Mouse (Mus musculus) urinary bladder, adult 18-20 months (tissue): Measurements from ENCODE around the gene Gm4792.
A peak's percentile ranks its signal among the peaks of the same experiment; 100 is the strongest.

Source experiments
- DNase-seq, 2 experiments: peaks; one replicate each; pipeline ENCODE4 v3.0.0; 2022; ENCODE audit warnings: low spot score in 2 of 2, mixed read lengths in 2 of 2

Gene Gm4792

GRCm38 (mm10) chr10:94304064-94304657 lies 5.7 kb upstream of the Gm4792 start:
- no peak for DNase-seq

GRCm38 (mm10) chr10:94299301-94299700 lies 798 bp upstream of the Gm4792 start:
- DNase-seq: no peak

- DNase-seq: no peak
Measured at GRCm38 (mm10) chr10:94295923-94296605, 2.4 kb downstream of the Gm4792 start.

GRCm38 (mm10) chr10:94294933-94295750 lies 3.4 kb downstream of the Gm4792 start:
- no peak for DNase-seq

GRCm38 (mm10) chr10:94294437-94294836 lies 4.1 kb downstream of the Gm4792 start:
- DNase-seq: no peak

- no peak for DNase-seq
Measured at GRCm38 (mm10) chr10:94282797-94283196, 15.7 kb downstream of the Gm4792 start.

- DNase-seq: no peak
Measured at GRCm38 (mm10) chr10:94282179-94282578, 16.3 kb downstream of the Gm4792 start.

- DNase-seq: no peak
Measured at GRCm38 (mm10) chr10:94276511-94276910, 22.0 kb downstream of the Gm4792 start.

GRCm38 (mm10) chr10:94275321-94275720 lies 23.2 kb downstream of the Gm4792 start:
- peak; percentile 14 to 54 for DNase-seq

- no peak for DNase-seq
Measured at GRCm38 (mm10) chr10:94265656-94266542, 32.6 kb downstream of the Gm4792 start.

- no peak for DNase-seq
Measured at GRCm38 (mm10) chr10:94263211-94263610, 35.3 kb downstream of the Gm4792 start.

GRCm38 (mm10) chr10:94262646-94263045 lies 35.9 kb downstream of the Gm4792 start:
- DNase-seq: no peak

GRCm38 (mm10) chr10:94260544-94260943 lies 38.0 kb downstream of the Gm4792 start:
- DNase-seq: no peak

GRCm38 (mm10) chr10:94256518-94256917 lies 42.0 kb downstream of the Gm4792 start:
- no peak for DNase-seq

- no peak for DNase-seq
Measured at GRCm38 (mm10) chr10:94255744-94256143, 42.8 kb downstream of the Gm4792 start.

GRCm38 (mm10) chr10:94254766-94255165 lies 43.7 kb downstream of the Gm4792 start:
- DNase-seq: no peak

GRCm38 (mm10) chr10:94253260-94253807 lies 45.2 kb downstream of the Gm4792 start:
- DNase-seq: no peak

GRCm38 (mm10) chr10:94249575-94250456 lies 48.7 kb downstream of the Gm4792 start:
- DNase-seq: no peak

- DNase-seq: no peak
Measured at GRCm38 (mm10) chr10:94247748-94248349, 50.7 kb downstream of the Gm4792 start.
